8 mouse cellular contexts compared by ENCODE assay signal in genomic region chr17:30573990-30574782, GRCm38 (mm10). TPM values are rescaled to one million over a fixed set of nuclear protein-coding genes. Genes with fewer than 3 reads are reported as not detected.
DNase-seq lines count a peak whose midpoint lies in the region; ATAC-seq and TF ChIP-seq lines count a peak whose summit lies in the region.

No protein-coding gene starts in this region.

- H3K9me3 ChIP-seq in ES-E14 (ENCODE audit: control insufficient read depth, insufficient read depth, low read depth, low read length) = no peaks in the 10 kb centered on the region
- no peaks in the 10 kb centered on the region for H3K9me3 ChIP-seq in liver, embryonic 15.5 days (replicated peaks)

- ATAC-seq in liver, embryonic 15.5 days (ENCODE audit: insufficient read depth) = no peak
- ATAC-seq in CD4-positive, CD25-positive, alpha-beta regulatory T cell, adult 4 months = no peak

- no peak overlapping the region for H3K9ac ChIP-seq in ES-E14 (ENCODE audit: insufficient read depth, low read depth, low read length, poor library complexity, severe bottlenecking)
- H3K9ac ChIP-seq in liver, embryonic 15.5 days = no peak overlapping the region

- TF ChIP-seq POLR2A in bone marrow, adult 2 months (IDR thresholded peaks at IDR 0.05; ENCODE audit: borderline replicate concordance, control insufficient read depth, low read depth, low read length) = no peak

- no peaks in the 10 kb centered on the region for H3K27me3 ChIP-seq in liver, embryonic 15.5 days

- TF ChIP-seq CTCF in bone marrow, adult 2 months (IDR thresholded peaks at IDR 0.05; ENCODE audit: control insufficient read depth, insufficient read depth, low read length) = no peak

- peak overlapping the region; percentile 95 for H3K4me2 ChIP-seq in liver, embryonic 15.5 days

- in situ Hi-C loops in ES-E14 (cut with MboI; ENCODE audit: low sequenced_read_pairs in 2 of 2, unreplicated experiment in 2 of 2) = no loop called here

- no peak for DNase-seq in ES-E14 (ENCODE audit: low read depth, low spot score)
- peak; percentile 37 for DNase-seq in heart, postnatal 25 days (ENCODE audit: low spot score)
- no peak for DNase-seq in ovary, postnatal 10 days (ENCODE audit: low spot score)
- DNase-seq in gastrocnemius, adult 18-20 months (ENCODE audit: low spot score) = no peak
- no peak for DNase-seq in embryo, embryonic 10.5 days (ENCODE audit: low spot score)

- intact Hi-C loops in heart, postnatal 25 days (cut with DNase I) = no loop called here

- no peaks in the 10 kb centered on the region for H3K36me3 ChIP-seq in ES-E14 (ENCODE audit: control insufficient read depth, insufficient read depth, low read length, poor library complexity, severe bottlenecking)
- no peaks in the 10 kb centered on the region for H3K36me3 ChIP-seq in liver, embryonic 15.5 days (replicated peaks)

- H3K4me1 ChIP-seq in ES-E14 (ENCODE audit: control insufficient read depth in 2 of 2, insufficient read depth in 2 of 2, low read length in 2 of 2, poor library complexity in 1 of 2) = peaks cover 5 to 10% of the 10 kb centered on the region in 2 experiments; a peak in 2 of 4 replicates
- H3K4me1 ChIP-seq in bone marrow, adult 2 months (ENCODE audit: control insufficient read depth, insufficient read depth, low read length) = peaks cover 2% of the 10 kb centered on the region; the same call in 1 of the 2 replicates
- peaks cover 42% of the 10 kb centered on the region for H3K4me1 ChIP-seq in liver, embryonic 15.5 days (replicated peaks)

- no peak overlapping the region for H3K27ac ChIP-seq in ES-E14 (ENCODE audit: insufficient read depth, low read depth, low read length, poor library complexity, severe bottlenecking)
- 0 out of 2 replicates have a peak overlapping the region, but pooled peaks have one; percentile 28 for H3K27ac ChIP-seq in bone marrow, adult 2 months (ENCODE audit: control insufficient read depth, insufficient read depth, low read depth, low read length, poor library complexity)
- peak overlapping the region; percentile 81 for H3K27ac ChIP-seq in liver, embryonic 15.5 days (replicated peaks)

- no peak overlapping the region for H3K4me3 ChIP-seq in ES-E14 (ENCODE audit: insufficient read depth in 1 of 2, low read depth in 1 of 2, low read length in 2 of 2, poor library complexity in 1 of 2, severe bottlenecking in 1 of 2)
- H3K4me3 ChIP-seq in bone marrow, adult 2 months (replicated peaks; ENCODE audit: control insufficient read depth, low read depth, low read length) = no peak overlapping the region
- peak overlapping the region; percentile 74 for H3K4me3 ChIP-seq in liver, embryonic 15.5 days (replicated peaks)

- WGBS in bone marrow, adult 2 months = 49% methylated on average over 8 of the region's 8 CpGs
- 59% methylated on average over 8 of the region's 8 CpGs for WGBS in liver, embryonic 15.5 days (ENCODE audit: insufficient replicate concordance)

TF ChIP-seq in ES-E14, 5 proteins besides CTCF, POLR2A, EP300 and RAD21:
- 0 out of 2 replicates have a peak, but pooled peaks have one; percentile 44 for TF ChIP-seq MAFK (IDR thresholded peaks at IDR 0.05; ENCODE audit: insufficient read depth, low read depth, low read length)
- no peak for TF ChIP-seq ZNF384 (IDR thresholded peaks at IDR 0.05; ENCODE audit: low read depth, low read length)

RNA-seq across cellular contexts. Expression of gene Btbd9, which starts 2.1 kb away (rescaled TPM):
- total RNA-seq in ES-E14 (2012; rRNA removed) = 28.2 and 34.8 TPM in 2 replicates
- 4.7 and 21.0 TPM in 2 replicates for polyA plus RNA-seq in bone marrow, adult 2 months (2011; ENCODE audit: insufficient read depth, insufficient read length, low replicate concordance, missing spikeins)
- 10 to 100 TPM; 17.9 to 20.5 TPM for total RNA-seq in heart, postnatal 25 days (2021)
- polyA plus RNA-seq in liver, embryonic 15.5 days (2015; fragmentation: Nextera tagmentation; extraction: Ambion mirVana) = 12.2 and 15.4 TPM in 2 replicates
- 10 to 100 TPM; 58.9 to 82.9 TPM for polyA plus RNA-seq in CD4-positive, CD25-positive, alpha-beta regulatory T cell, adult 4 months (2017; shearing (Covaris generic))
- total RNA-seq in gastrocnemius, adult 18-20 months (2021) = 10 to 100 TPM; 11.5 to 15.2 TPM

RNA-seq across cellular contexts. Expression of gene Dnah8, which starts 50.0 kb away (rescaled TPM):
- total RNA-seq in ES-E14 (2012; rRNA removed) = 19.5 and 28.0 TPM in 2 replicates
- polyA plus RNA-seq in bone marrow, adult 2 months (2011; ENCODE audit: insufficient read depth, insufficient read length, low replicate concordance, missing spikeins) = 9.6 and 24.6 TPM in 2 replicates
- total RNA-seq in heart, postnatal 25 days (2021) = 1 to 10 TPM in 1 of 2 experiments, under 1 TPM in 1; 0.50 to 1.2 TPM
- polyA plus RNA-seq in liver, embryonic 15.5 days (2015; fragmentation: Nextera tagmentation; extraction: Ambion mirVana) = 1.1 and 1.4 TPM in 2 replicates
- 10 to 100 TPM; 22.6 to 23.4 TPM for polyA plus RNA-seq in CD4-positive, CD25-positive, alpha-beta regulatory T cell, adult 4 months (2017; shearing (Covaris generic))
- under 1 TPM; 0.02 to 0.19 TPM for total RNA-seq in gastrocnemius, adult 18-20 months (2021)

RNA-seq across cellular contexts. Expression of gene Glo1, which starts 52.5 kb away (rescaled TPM):
- total RNA-seq in ES-E14 (2012; rRNA removed) = 283 and 284 TPM in 2 replicates
- polyA plus RNA-seq in bone marrow, adult 2 months (2011; ENCODE audit: insufficient read depth, insufficient read length, low replicate concordance, missing spikeins) = 65.2 and 80.9 TPM in 2 replicates
- total RNA-seq in heart, postnatal 25 days (2021) = 100 to 1,000 TPM; 141 to 164 TPM
- polyA plus RNA-seq in liver, embryonic 15.5 days (2015; fragmentation: Nextera tagmentation; extraction: Ambion mirVana) = 234 and 243 TPM in 2 replicates
- polyA plus RNA-seq in CD4-positive, CD25-positive, alpha-beta regulatory T cell, adult 4 months (2017; shearing (Covaris generic)) = 100 to 1,000 TPM; 131 to 137 TPM
- total RNA-seq in gastrocnemius, adult 18-20 months (2021) = 100 to 1,000 TPM; 161 to 164 TPM
